Mouse (Mus musculus) erythroid progenitor cell, adult 5-6 weeks (primary cell): ENCODE measurements around the gene Zfp991. TPM values are rescaled to one million over a fixed set of nuclear protein-coding genes. Genes with fewer than 3 reads are reported as not detected.

Experiments used
- total RNA-seq, 2 experiments: library from RNA; stranded (forward) in 1 of 2; stranded (reverse) in 1 of 2; fragments of 150-400 nt in 1 of 2; fragments of 186-747, 209-891 nt in 1 of 2; gene quantifications; 2 replicates each; pipeline versions ENCODE4 v1.2.3 to v1.2.4; 2015 to 2017; ENCODE audit warnings: low replicate concordance in 2 of 2

The Zfp991 gene
- total RNA-seq, 2 experiments from 2014 or later: 5.1 to 5.9 TPM

Other genes starting within 250 kb of the Zfp991 start
- gene Gm21411, start 222.4 kb upstream of the Zfp991 start, total RNA-seq (2015; ENCODE audit: low replicate concordance): not detected in 2 replicates
- not detected in 2 replicates for gene Gm21411, start 222.4 kb upstream of the Zfp991 start, total RNA-seq (2017; ENCODE audit: low replicate concordance)
- not detected in 2 replicates for gene Zfp989, start 160.1 kb upstream of the Zfp991 start, total RNA-seq (2015; ENCODE audit: low replicate concordance)
- not detected in 2 replicates for gene Zfp989, start 160.1 kb upstream of the Zfp991 start, total RNA-seq (2017; ENCODE audit: low replicate concordance)
- gene Rex2, start 110.2 kb upstream of the Zfp991 start, total RNA-seq (2015; ENCODE audit: low replicate concordance): not detected in 2 replicates
- gene Rex2, start 110.2 kb upstream of the Zfp991 start, total RNA-seq (2017; ENCODE audit: low replicate concordance): not detected in 2 replicates
- not detected in 2 replicates for gene Zfp988, start 173.6 kb downstream of the Zfp991 start, total RNA-seq (2015; ENCODE audit: low replicate concordance)
- 2.1 TPM in 1 of 2 replicates, not detected in the other for gene Zfp988, start 173.6 kb downstream of the Zfp991 start, total RNA-seq (2017; ENCODE audit: low replicate concordance)
- not detected in 2 replicates for gene Zfp978, start 229.3 kb downstream of the Zfp991 start, total RNA-seq (2015; ENCODE audit: low replicate concordance)
- not detected in 2 replicates for gene Zfp978, start 229.3 kb downstream of the Zfp991 start, total RNA-seq (2017; ENCODE audit: low replicate concordance)